Mouse (Mus musculus) liver, embryonic 14.5 days (tissue): ENCODE measurements at regions not wholly inside any gene's neighbourhood (a gene's known extent, or its start where the extent isn't known, plus 50 kb on each side); places are given as distances from the start of the nearest gene placed in this dataset.

Source experiments
- ATAC-seq: fragments of 200-750 bp; cut with Nextera tagmentation; 2 replicates; pipeline ENCODE4 v1.8.0; 2017; ENCODE audit warnings: moderate number of reproducible peaks, mild to moderate bottlenecking, moderate library complexity; ENCODE audit not compliant: insufficient read depth
- DNase-seq, 3 experiments: peaks; one replicate each; pipeline ENCODE4 v3.0.0-alpha.2; 2012 to 2013; ENCODE audit warnings: low read depth in 3 of 3, low spot score in 3 of 3
- H3K27ac ChIP-seq: fragments of 300-500 bp; sonication (generic); 2 replicates; pipeline ENCODE4 v1.5.1; 2014; ENCODE audit warnings: moderate library complexity, mild to moderate bottlenecking, control low read depth, inconsistent platforms
- H3K27me3 ChIP-seq: fragments of 300-500 bp; sonication (generic); 2 replicates; pipeline ENCODE4 v1.6.1; 2014; ENCODE audit warnings: mild to moderate bottlenecking, low read length, moderate library complexity; ENCODE audit not compliant: control insufficient read depth, insufficient read depth
- H3K36me3 ChIP-seq: fragments of 300-500 bp; sonication (generic); replicated peaks from 2 replicates; pipeline ENCODE4 v1.6.1; 2014; ENCODE audit warnings: low read depth; ENCODE audit not compliant: control insufficient read depth, insufficient read depth
- H3K4me1 ChIP-seq, 2 experiments: fragments of 200-500 bp in 1 of 2; fragments of 300-500 bp in 1 of 2; sonication (generic) in 1 of 2; replicated peaks; 2 replicates each; pipeline ENCODE4 v1.6.1; 2012 to 2014; ENCODE audit warnings: antibody characterized with exemption in 1 of 2, inconsistent platforms in 1 of 2, low read length in 1 of 2; ENCODE audit not compliant: control insufficient read depth in 2 of 2, insufficient read depth in 2 of 2
- H3K4me2 ChIP-seq: fragments of 300-500 bp; sonication (generic); 2 replicates; pipeline ENCODE4 v1.6.1; 2014; ENCODE audit warnings: low read depth, mild to moderate bottlenecking, control low read depth, moderate library complexity
- H3K4me3 ChIP-seq, 2 experiments: fragments of 200-500 bp in 1 of 2; fragments of 300-500 bp in 1 of 2; sonication (generic) in 1 of 2; 2 replicates each; pipeline ENCODE4 v1.5.1; 2012 to 2014; ENCODE audit warnings: low read depth in 2 of 2, low read length in 2 of 2, mild to moderate bottlenecking in 2 of 2, control low read depth in 1 of 2, inconsistent platforms in 1 of 2, moderate library complexity in 1 of 2; ENCODE audit not compliant: insufficient read depth in 1 of 2
- H3K9ac ChIP-seq: fragments of 300-500 bp; sonication (generic); replicated peaks from 2 replicates; pipeline ENCODE4 v1.6.1; 2014; ENCODE audit warnings: mild to moderate bottlenecking, control low read depth, moderate library complexity
- H3K9me3 ChIP-seq: fragments of 300-500 bp; sonication (generic); 2 replicates; pipeline ENCODE4 v1.6.1; 2016; ENCODE audit warnings: low read length, mixed read lengths; ENCODE audit not compliant: control insufficient read depth
- CTCF ChIP-seq: IDR thresholded peaks from 2 replicates; pipeline ENCODE4 v1.5.1; 2016; ENCODE audit warnings: antibody characterized with exemption, low read depth, control low read depth
- EP300 ChIP-seq: IDR thresholded peaks from 2 replicates; pipeline ENCODE4 v1.6.1; 2016; ENCODE audit warnings: antibody characterized with exemption, low read depth
- WGBS: fragments of 180-500 bp; shearing (Covaris S2); extraction: QIAGEN DNeasy Blood & Tissue Kit; methylation state at CpG from one replicate; pipeline ENCODE4 v1.1.7; 2014; ENCODE audit not compliant: insufficient replicate concordance; 5-methylcytosine and 5-hydroxymethylcytosine counted together

GRCm38 (mm10) chr10:117549854-117550605 is 79.3 kb upstream of the Cpm start:
- Histone ChIP-seq H3K4me1 (0 out of 4 replicates have a peak, but pooled peaks cover 0 to 4% of the 10 kb centered on the region in 2 experiments), H3K27ac (no peak overlapping the region), H3K4me2 (no peak overlapping the region), H3K9ac (no peak overlapping the region), H3K36me3 (no peaks in the 10 kb centered on the region), H3K27me3 (no peaks in the 10 kb centered on the region), H3K9me3 (no peaks in the 10 kb centered on the region), H3K4me3 (no peak overlapping the region)
- WGBS: 75% methylated on average over 16 of the region's 16 CpGs
- DNase-seq: no peak
- TF ChIP-seq CTCF (no peak), EP300 (no peak)
- ATAC-seq: no peak

GRCm38 (mm10) chr10:117549506-117549830 is 79.8 kb upstream of the Cpm start:
- Histone ChIP-seq H3K9me3 (no peaks in the 10 kb centered on the region), H3K36me3 (no peaks in the 10 kb centered on the region), H3K27me3 (no peaks in the 10 kb centered on the region), H3K4me2 (no peak overlapping the region), H3K27ac (no peak overlapping the region), H3K4me1 (0 out of 4 replicates have a peak, but pooled peaks cover 0 to 4% of the 10 kb centered on the region in 2 experiments), H3K9ac (no peak overlapping the region), H3K4me3 (no peak overlapping the region)
- ATAC-seq (no peak), DNase-seq (no peak)
- WGBS: 75% methylated on average over 4 of the region's 4 CpGs
- TF ChIP-seq CTCF: no peak
- TF ChIP-seq EP300: no peak

GRCm38 (mm10) chr10:117548775-117549505 is 80.4 kb upstream of the Cpm start:
- DNase-seq (no peak), ATAC-seq (no peak)
- Histone ChIP-seq H3K4me2 (no peak overlapping the region), H3K27ac (no peak overlapping the region), H3K9me3 (no peaks in the 10 kb centered on the region), H3K4me1 (0 out of 4 replicates have a peak, but pooled peaks cover 0 to 2% of the 10 kb centered on the region in 2 experiments), H3K36me3 (no peaks in the 10 kb centered on the region), H3K4me3 (no peak overlapping the region), H3K27me3 (no peaks in the 10 kb centered on the region), H3K9ac (no peak overlapping the region)
- no peak for TF ChIP-seq EP300
- TF ChIP-seq CTCF: no peak
- 71% methylated on average over 23 of the region's 23 CpGs for WGBS

GRCm38 (mm10) chr10:117548262-117548661 is 81.0 kb upstream of the Cpm start:
- Histone ChIP-seq H3K4me2 (no peak overlapping the region), H3K9ac (no peak overlapping the region), H3K36me3 (no peaks in the 10 kb centered on the region), H3K27me3 (no peaks in the 10 kb centered on the region), H3K27ac (no peak overlapping the region), H3K4me1 (0 out of 4 replicates have a peak, but pooled peaks cover 0 to 2% of the 10 kb centered on the region in 2 experiments), H3K4me3 (no peak overlapping the region), H3K9me3 (no peaks in the 10 kb centered on the region)
- ATAC-seq (no peak), DNase-seq (no peak)
- WGBS: 68% methylated on average over 4 of the region's 4 CpGs
- TF ChIP-seq CTCF: no peak
- TF ChIP-seq EP300: no peak

GRCm38 (mm10) chr10:117547275-117547674 is 82.0 kb upstream of the Cpm start:
- ATAC-seq (no peak), DNase-seq (no peak)
- H3K4me2 ChIP-seq: no peak overlapping the region
- WGBS: 64% methylated on average over 6 of the region's 6 CpGs
- H3K4me1 ChIP-seq: 0 out of 4 replicates have a peak, but pooled peaks cover 0 to 2% of the 10 kb centered on the region in 2 experiments
- no peaks in the 10 kb centered on the region for H3K9me3 ChIP-seq
- H3K4me3 ChIP-seq: no peak overlapping the region
- no peaks in the 10 kb centered on the region for H3K27me3 ChIP-seq
- H3K36me3 ChIP-seq: no peaks in the 10 kb centered on the region
- TF ChIP-seq EP300 (no peak), CTCF (no peak)
- no peak overlapping the region for H3K27ac ChIP-seq
- no peak overlapping the region for H3K9ac ChIP-seq
